Mouse (Mus musculus): ENCODE measurements around the gene Wfdc1. TPM values are rescaled to one million over a fixed set of nuclear protein-coding genes. Genes with fewer than 3 reads are reported as not detected.

The Wfdc1 gene
- polyA plus RNA-seq, 1 experiment: 25.8 TPM

DNA sequence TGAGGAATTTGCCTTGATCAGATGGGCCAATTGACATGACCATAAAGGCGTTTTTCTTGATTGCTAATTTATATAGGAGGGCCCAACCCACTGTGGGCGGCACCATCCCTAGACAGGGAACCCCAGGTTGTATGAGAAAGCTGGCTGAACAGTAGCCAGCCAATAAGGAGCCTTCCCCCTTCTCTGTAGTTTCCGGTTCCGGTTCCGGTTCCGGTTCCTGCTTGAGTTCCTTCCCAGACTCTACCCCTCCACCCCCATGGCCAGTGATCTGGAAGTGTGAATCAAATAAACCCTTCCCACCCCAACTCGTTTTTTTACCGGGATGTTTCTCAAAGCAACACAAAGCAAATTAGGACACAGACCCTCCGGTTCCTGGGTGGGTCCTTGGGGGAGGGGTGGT lies 33.9 kb upstream of the Wfdc1 start:
- TF ChIP-seq CTCF (IDR thresholded peaks at IDR 0.05; ENCODE audit: control insufficient read depth, insufficient read depth, insufficient replicate concordance, low read depth, low read length) (no peak), POLR2A (IDR thresholded peaks at IDR 0.05; ENCODE audit: control insufficient read depth, low read depth, low read length) (no peak)
- Histone ChIP-seq H3K4me3 (ENCODE audit: control insufficient read depth, low read depth, low read length) (peak overlapping the region; percentile 10; the same call in 1 of the 2 replicates), H3K27me3 (ENCODE audit: control insufficient read depth, insufficient read depth, low read length) (no peaks in the 10 kb centered on the region), H3K27ac (ENCODE audit: control insufficient read depth, insufficient read depth, low read depth, low read length) (no peak overlapping the region), H3K36me3 (ENCODE audit: control insufficient read depth, insufficient read depth, low read length) (no peaks in the 10 kb centered on the region), H3K4me1 (ENCODE audit: control insufficient read depth, insufficient read depth, low read length) (peaks cover 14% of the 10 kb centered on the region)

DNA sequence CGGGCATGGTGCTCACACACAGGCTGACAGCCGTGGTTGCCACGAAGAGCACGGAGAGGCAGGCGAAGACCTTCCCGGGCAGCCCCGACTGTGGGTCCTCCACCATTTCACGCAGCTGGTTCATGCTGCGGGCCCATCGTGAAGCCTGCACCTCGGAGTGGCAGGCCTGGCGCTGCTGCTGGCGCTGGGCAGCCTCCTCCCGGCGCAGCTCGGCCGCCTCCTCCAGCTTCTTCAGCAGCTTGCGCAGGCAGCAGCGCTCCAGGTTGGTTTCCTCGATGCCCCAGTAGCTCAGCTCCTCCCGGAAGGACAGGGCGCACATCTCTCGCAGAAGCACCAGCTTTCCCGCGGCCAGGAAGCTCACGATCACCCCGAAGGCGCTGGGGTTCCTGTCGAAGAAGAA lies 33.3 kb upstream of the Wfdc1 start:
- H3K4me1 ChIP-seq (ENCODE audit: control insufficient read depth, insufficient read depth, low read length): peaks cover 14% of the 10 kb centered on the region
- no peaks in the 10 kb centered on the region for H3K27me3 ChIP-seq (ENCODE audit: control insufficient read depth, insufficient read depth, low read length)
- H3K4me3 ChIP-seq (ENCODE audit: control insufficient read depth, low read depth, low read length): peak overlapping the region; percentile 10
- H3K27ac ChIP-seq (ENCODE audit: control insufficient read depth, insufficient read depth, low read depth, low read length): no peak overlapping the region
- no peak for TF ChIP-seq POLR2A (IDR thresholded peaks at IDR 0.05; ENCODE audit: control insufficient read depth, low read depth, low read length)
- TF ChIP-seq CTCF (IDR thresholded peaks at IDR 0.05; ENCODE audit: control insufficient read depth, insufficient read depth, insufficient replicate concordance, low read depth, low read length): no peak
- H3K36me3 ChIP-seq (ENCODE audit: control insufficient read depth, insufficient read depth, low read length): no peaks in the 10 kb centered on the region

DNA sequence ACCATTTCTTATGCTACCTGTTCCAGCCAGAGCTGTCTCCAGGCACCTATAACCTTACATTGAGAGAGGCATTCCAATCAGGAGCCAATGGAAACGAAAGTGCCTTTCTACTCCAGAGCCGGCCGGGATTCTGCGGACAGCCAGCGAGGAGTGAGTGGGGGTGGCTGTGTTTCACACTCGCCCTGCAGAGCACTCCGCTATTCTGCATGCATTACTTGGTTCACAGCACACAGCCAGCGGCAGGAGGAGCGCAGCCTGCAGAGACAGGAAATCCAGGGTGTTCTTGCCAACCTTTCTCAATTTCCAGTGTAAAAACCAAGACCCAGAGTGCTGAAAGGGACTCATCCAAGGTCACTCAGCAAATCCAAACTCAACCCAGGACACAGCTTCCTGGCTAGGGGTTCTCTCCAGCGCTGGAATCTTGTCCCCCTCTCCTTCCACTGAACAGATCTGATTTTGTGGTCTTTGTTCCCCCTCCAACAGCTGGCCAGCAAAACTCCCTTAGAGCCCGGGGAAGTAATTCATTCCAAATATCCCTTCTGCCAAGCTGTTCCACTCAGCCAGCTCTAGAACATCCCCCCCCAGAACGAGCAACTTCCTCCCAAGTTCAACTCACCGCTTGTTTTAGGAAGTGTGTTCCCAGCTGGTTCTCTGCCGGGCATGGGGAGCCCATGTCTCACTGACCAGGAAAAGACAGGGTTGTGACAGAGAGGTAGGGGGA lies 31.4 kb upstream of the Wfdc1 start:
- Histone ChIP-seq H3K4me3 (ENCODE audit: control insufficient read depth, low read depth, low read length) (no peak overlapping the region), H3K27ac (ENCODE audit: control insufficient read depth, insufficient read depth, low read depth, low read length) (no peak overlapping the region), H3K36me3 (ENCODE audit: control insufficient read depth, insufficient read depth, low read length) (no peaks in the 10 kb centered on the region), H3K27me3 (ENCODE audit: control insufficient read depth, insufficient read depth, low read length) (no peaks in the 10 kb centered on the region), H3K4me1 (ENCODE audit: control insufficient read depth, insufficient read depth, low read length) (peaks cover 14% of the 10 kb centered on the region)
- TF ChIP-seq CTCF (IDR thresholded peaks at IDR 0.05; ENCODE audit: control insufficient read depth, insufficient read depth, insufficient replicate concordance, low read depth, low read length) (no peak), POLR2A (IDR thresholded peaks at IDR 0.05; ENCODE audit: control insufficient read depth, low read depth, low read length) (peak; percentile 31; the same call in 1 of the 2 replicates)

DNA sequence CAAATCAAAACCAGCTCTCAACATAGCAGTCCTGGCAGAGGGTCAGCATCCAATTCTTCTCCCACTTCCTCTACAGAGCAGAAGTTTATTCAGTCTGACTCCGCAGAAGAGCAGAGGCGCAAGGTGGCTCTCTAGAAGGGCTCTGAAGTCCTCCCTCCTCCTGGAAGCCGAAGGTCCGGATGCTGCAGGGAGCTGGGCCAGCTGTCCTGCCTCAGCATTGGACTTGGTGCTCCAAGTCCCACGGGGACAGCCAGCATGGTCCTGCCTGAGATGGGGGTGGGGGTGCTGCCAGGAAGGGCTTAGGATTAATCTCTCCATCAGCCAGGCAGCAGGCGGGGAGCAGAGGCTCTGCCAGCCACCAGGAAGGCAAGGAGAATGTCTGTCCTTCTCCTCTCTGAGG lies 30.8 kb upstream of the Wfdc1 start, which contains the start of gene Kcng4:
TSS of gene Kcng4 (minus strand) at position 303 of the 400 bp plus-strand sequence.
- Histone ChIP-seq H3K36me3 (ENCODE audit: control insufficient read depth, insufficient read depth, low read length) (no peaks in the 10 kb centered on the region), H3K4me1 (ENCODE audit: control insufficient read depth, insufficient read depth, low read length) (peaks cover 14% of the 10 kb centered on the region), H3K27me3 (ENCODE audit: control insufficient read depth, insufficient read depth, low read length) (no peaks in the 10 kb centered on the region), H3K27ac (ENCODE audit: control insufficient read depth, insufficient read depth, low read depth, low read length) (peak within 1 kb of the TSS; percentile 39; the same call in 1 of the 2 replicates), H3K4me3 (ENCODE audit: control insufficient read depth, low read depth, low read length) (no peak within 1 kb of the TSS)
- no peak for TF ChIP-seq POLR2A (IDR thresholded peaks at IDR 0.05; ENCODE audit: control insufficient read depth, low read depth, low read length)
- TF ChIP-seq CTCF (IDR thresholded peaks at IDR 0.05; ENCODE audit: control insufficient read depth, insufficient read depth, insufficient replicate concordance, low read depth, low read length): no peak

DNA sequence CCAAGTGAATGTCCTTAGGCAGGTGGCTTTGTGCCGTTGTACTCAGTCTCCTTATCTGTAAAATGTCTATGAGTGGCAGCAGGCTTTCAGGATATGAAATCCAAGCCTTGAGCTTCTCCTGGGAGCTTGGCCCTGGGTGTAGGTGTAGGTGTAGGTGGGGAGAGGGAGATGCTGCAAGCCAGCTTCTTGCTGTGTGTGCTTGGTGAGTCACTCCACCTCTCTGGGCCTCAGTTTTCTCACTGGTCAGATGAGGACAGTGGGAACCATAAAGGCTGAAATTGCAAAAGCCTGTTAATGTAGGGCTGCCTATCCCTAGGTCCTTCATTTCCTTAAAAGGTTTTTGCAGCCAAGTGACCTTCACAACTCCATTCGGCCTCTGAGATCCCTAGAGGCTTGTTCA lies 30.2 kb upstream of the Wfdc1 start:
- no peak overlapping the region for H3K4me3 ChIP-seq (ENCODE audit: control insufficient read depth, low read depth, low read length)
- no peak overlapping the region for H3K27ac ChIP-seq (ENCODE audit: control insufficient read depth, insufficient read depth, low read depth, low read length)
- TF ChIP-seq CTCF (IDR thresholded peaks at IDR 0.05; ENCODE audit: control insufficient read depth, insufficient read depth, insufficient replicate concordance, low read depth, low read length): no peak
- TF ChIP-seq POLR2A (IDR thresholded peaks at IDR 0.05; ENCODE audit: control insufficient read depth, low read depth, low read length): no peak
- no peaks in the 10 kb centered on the region for H3K27me3 ChIP-seq (ENCODE audit: control insufficient read depth, insufficient read depth, low read length)
- peaks cover 14% of the 10 kb centered on the region for H3K4me1 ChIP-seq (ENCODE audit: control insufficient read depth, insufficient read depth, low read length)
- no peaks in the 10 kb centered on the region for H3K36me3 ChIP-seq (ENCODE audit: control insufficient read depth, insufficient read depth, low read length)

DNA sequence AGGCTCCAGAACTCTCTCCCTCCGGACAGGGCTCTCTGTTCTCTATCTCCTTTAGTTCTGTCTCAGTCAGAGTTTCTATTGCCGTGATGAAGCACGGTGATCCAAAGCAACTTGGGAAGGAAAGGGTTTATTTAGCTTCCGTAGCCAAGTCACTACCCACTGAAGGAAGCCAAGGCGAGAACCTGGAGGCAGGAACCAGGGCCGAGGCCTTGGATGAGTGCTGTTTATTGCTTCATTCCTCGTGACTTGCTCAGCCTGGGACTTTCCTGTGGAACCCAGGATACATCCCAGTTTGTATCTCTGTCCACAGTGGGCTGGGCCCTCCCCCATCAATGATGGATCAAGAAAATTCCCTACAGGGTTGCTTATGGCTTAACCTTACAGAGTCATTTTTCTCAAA lies 29.4 kb upstream of the Wfdc1 start:
- no peak for TF ChIP-seq POLR2A (IDR thresholded peaks at IDR 0.05; ENCODE audit: control insufficient read depth, low read depth, low read length)
- no peak for TF ChIP-seq CTCF (IDR thresholded peaks at IDR 0.05; ENCODE audit: control insufficient read depth, insufficient read depth, insufficient replicate concordance, low read depth, low read length)
- peaks cover 14% of the 10 kb centered on the region for H3K4me1 ChIP-seq (ENCODE audit: control insufficient read depth, insufficient read depth, low read length)
- no peaks in the 10 kb centered on the region for H3K27me3 ChIP-seq (ENCODE audit: control insufficient read depth, insufficient read depth, low read length)
- no peak overlapping the region for H3K4me3 ChIP-seq (ENCODE audit: control insufficient read depth, low read depth, low read length)
- H3K36me3 ChIP-seq (ENCODE audit: control insufficient read depth, insufficient read depth, low read length): no peaks in the 10 kb centered on the region
- peak overlapping the region; percentile 15; the same call in 1 of the 2 replicates for H3K27ac ChIP-seq (ENCODE audit: control insufficient read depth, insufficient read depth, low read depth, low read length)

DNA sequence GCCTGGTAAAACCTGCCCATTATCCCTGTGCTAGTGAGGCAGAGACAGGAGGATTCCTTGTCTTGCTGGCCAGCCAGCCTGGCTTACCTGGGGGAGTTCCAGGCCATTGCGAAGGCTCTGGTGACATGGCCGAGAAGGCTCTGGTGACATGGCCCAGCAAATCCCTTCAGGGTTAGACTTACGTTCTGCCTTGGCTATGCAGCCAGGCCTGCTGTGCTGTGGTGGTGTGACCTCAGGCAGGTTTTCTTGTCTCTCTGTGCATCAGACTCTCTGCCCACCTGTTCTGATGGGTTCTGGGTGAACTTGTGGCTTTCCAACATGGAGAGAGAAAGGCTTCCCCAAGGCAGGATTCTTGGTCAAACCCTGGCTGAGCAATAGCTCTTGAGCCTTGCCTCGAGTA lies 28.8 kb upstream of the Wfdc1 start:
- Histone ChIP-seq H3K36me3 (ENCODE audit: control insufficient read depth, insufficient read depth, low read length) (no peaks in the 10 kb centered on the region), H3K27ac (ENCODE audit: control insufficient read depth, insufficient read depth, low read depth, low read length) (peak overlapping the region; percentile 58), H3K27me3 (ENCODE audit: control insufficient read depth, insufficient read depth, low read length) (no peaks in the 10 kb centered on the region), H3K4me1 (ENCODE audit: control insufficient read depth, insufficient read depth, low read length) (peaks cover 11% of the 10 kb centered on the region), H3K4me3 (ENCODE audit: control insufficient read depth, low read depth, low read length) (no peak overlapping the region)
- TF ChIP-seq CTCF (IDR thresholded peaks at IDR 0.05; ENCODE audit: control insufficient read depth, insufficient read depth, insufficient replicate concordance, low read depth, low read length) (no peak), POLR2A (IDR thresholded peaks at IDR 0.05; ENCODE audit: control insufficient read depth, low read depth, low read length) (no peak)
